Mouse (Mus musculus) liver, embryonic 14.5 days (tissue): ENCODE measurements at regions not wholly inside any gene's neighbourhood (a gene's known extent, or its start where the extent isn't known, plus 50 kb on each side); places are given as distances from the start of the nearest gene placed in this dataset.

Experiments used
- ATAC-seq: fragments of 200-750 bp; cut with Nextera tagmentation; 2 replicates; pipeline ENCODE4 v1.8.0; 2017; ENCODE audit warnings: moderate number of reproducible peaks, mild to moderate bottlenecking, moderate library complexity; ENCODE audit not compliant: insufficient read depth
- DNase-seq, 3 experiments: peaks; one replicate each; pipeline ENCODE4 v3.0.0-alpha.2; 2012 to 2013; ENCODE audit warnings: low read depth in 3 of 3, low spot score in 3 of 3
- H3K27ac ChIP-seq: fragments of 300-500 bp; sonication (generic); 2 replicates; pipeline ENCODE4 v1.5.1; 2014; ENCODE audit warnings: moderate library complexity, mild to moderate bottlenecking, control low read depth, inconsistent platforms
- H3K27me3 ChIP-seq: fragments of 300-500 bp; sonication (generic); 2 replicates; pipeline ENCODE4 v1.6.1; 2014; ENCODE audit warnings: mild to moderate bottlenecking, low read length, moderate library complexity; ENCODE audit not compliant: control insufficient read depth, insufficient read depth
- H3K36me3 ChIP-seq: fragments of 300-500 bp; sonication (generic); replicated peaks from 2 replicates; pipeline ENCODE4 v1.6.1; 2014; ENCODE audit warnings: low read depth; ENCODE audit not compliant: control insufficient read depth, insufficient read depth
- H3K4me1 ChIP-seq, 2 experiments: fragments of 200-500 bp in 1 of 2; fragments of 300-500 bp in 1 of 2; sonication (generic) in 1 of 2; replicated peaks; 2 replicates each; pipeline ENCODE4 v1.6.1; 2012 to 2014; ENCODE audit warnings: antibody characterized with exemption in 1 of 2, inconsistent platforms in 1 of 2, low read length in 1 of 2; ENCODE audit not compliant: control insufficient read depth in 2 of 2, insufficient read depth in 2 of 2
- H3K4me2 ChIP-seq: fragments of 300-500 bp; sonication (generic); 2 replicates; pipeline ENCODE4 v1.6.1; 2014; ENCODE audit warnings: low read depth, mild to moderate bottlenecking, control low read depth, moderate library complexity
- H3K4me3 ChIP-seq, 2 experiments: fragments of 200-500 bp in 1 of 2; fragments of 300-500 bp in 1 of 2; sonication (generic) in 1 of 2; 2 replicates each; pipeline ENCODE4 v1.5.1; 2012 to 2014; ENCODE audit warnings: low read depth in 2 of 2, low read length in 2 of 2, mild to moderate bottlenecking in 2 of 2, control low read depth in 1 of 2, inconsistent platforms in 1 of 2, moderate library complexity in 1 of 2; ENCODE audit not compliant: insufficient read depth in 1 of 2
- H3K9ac ChIP-seq: fragments of 300-500 bp; sonication (generic); replicated peaks from 2 replicates; pipeline ENCODE4 v1.6.1; 2014; ENCODE audit warnings: mild to moderate bottlenecking, control low read depth, moderate library complexity
- H3K9me3 ChIP-seq: fragments of 300-500 bp; sonication (generic); 2 replicates; pipeline ENCODE4 v1.6.1; 2016; ENCODE audit warnings: low read length, mixed read lengths; ENCODE audit not compliant: control insufficient read depth
- CTCF ChIP-seq: IDR thresholded peaks from 2 replicates; pipeline ENCODE4 v1.5.1; 2016; ENCODE audit warnings: antibody characterized with exemption, low read depth, control low read depth
- EP300 ChIP-seq: IDR thresholded peaks from 2 replicates; pipeline ENCODE4 v1.6.1; 2016; ENCODE audit warnings: antibody characterized with exemption, low read depth
- WGBS: fragments of 180-500 bp; shearing (Covaris S2); extraction: QIAGEN DNeasy Blood & Tissue Kit; methylation state at CpG from one replicate; pipeline ENCODE4 v1.1.7; 2014; ENCODE audit not compliant: insufficient replicate concordance; 5-methylcytosine and 5-hydroxymethylcytosine counted together

- TF ChIP-seq EP300 (no peak), CTCF (no peak)
- ATAC-seq (no peak), DNase-seq (no peak)
- no peaks in the 10 kb centered on the region for H3K36me3 ChIP-seq
- no peaks in the 10 kb centered on the region for H3K9me3 ChIP-seq
- H3K4me2 ChIP-seq = no peak overlapping the region
- H3K4me3 ChIP-seq = no peak overlapping the region
- H3K9ac ChIP-seq = no peak overlapping the region
- no peak overlapping the region for H3K27ac ChIP-seq
- no peaks in the 10 kb centered on the region for H3K27me3 ChIP-seq
- 61% methylated on average over 1 of the region's 1 CpGs for WGBS
- no peaks in the 10 kb centered on the region for H3K4me1 ChIP-seq
Measured at GRCm38 (mm10) chr1:43259841-43260240, 63.1 kb upstream of the Fhl2 start.

- WGBS = 73% methylated on average over 4 of the region's 4 CpGs
- Histone ChIP-seq H3K36me3 (no peaks in the 10 kb centered on the region), H3K4me2 (no peak overlapping the region), H3K27me3 (no peaks in the 10 kb centered on the region), H3K9ac (no peak overlapping the region), H3K9me3 (no peaks in the 10 kb centered on the region), H3K4me1 (no peaks in the 10 kb centered on the region), H3K4me3 (no peak overlapping the region), H3K27ac (no peak overlapping the region)
- DNase-seq = no peak
- no peak for TF ChIP-seq EP300
- no peak for TF ChIP-seq CTCF
- ATAC-seq = no peak
Measured at GRCm38 (mm10) chr1:43260491-43260890, 63.7 kb upstream of the Fhl2 start.

GRCm38 (mm10) chr1:43264407-43264889 is 67.7 kb upstream of the Fhl2 start:
- no peaks in the 10 kb centered on the region for H3K36me3 ChIP-seq
- no peaks in the 10 kb centered on the region for H3K4me1 ChIP-seq
- DNase-seq (peak in 1 of 3 experiments; percentile 7), ATAC-seq (peak; percentile 18; the same call in 1 of the 2 replicates)
- no peak overlapping the region for H3K27ac ChIP-seq
- TF ChIP-seq EP300 (no peak), CTCF (peak; percentile 77)
- H3K9ac ChIP-seq = no peak overlapping the region
- 9% methylated on average over 5 of the region's 5 CpGs for whole genome bisulfite sequencing
- no peaks in the 10 kb centered on the region for H3K9me3 ChIP-seq
- H3K4me3 ChIP-seq = no peak overlapping the region
- H3K4me2 ChIP-seq = no peak overlapping the region
- H3K27me3 ChIP-seq = no peaks in the 10 kb centered on the region

GRCm38 (mm10) chr1:43265699-43266455 is 69.1 kb upstream of the Fhl2 start:
- Histone ChIP-seq H3K27ac (no peak overlapping the region), H3K4me2 (no peak overlapping the region), H3K27me3 (no peaks in the 10 kb centered on the region), H3K4me3 (no peak overlapping the region), H3K9me3 (no peaks in the 10 kb centered on the region), H3K36me3 (no peaks in the 10 kb centered on the region), H3K9ac (no peak overlapping the region), H3K4me1 (no peaks in the 10 kb centered on the region)
- TF ChIP-seq CTCF (no peak), EP300 (no peak)
- no peak for DNase-seq
- ATAC-seq = no peak
- 59% methylated on average over 5 of the region's 5 CpGs for WGBS

- Histone ChIP-seq H3K4me3 (no peak overlapping the region), H3K9me3 (no peaks in the 10 kb centered on the region), H3K27ac (no peak overlapping the region), H3K27me3 (no peaks in the 10 kb centered on the region), H3K36me3 (no peaks in the 10 kb centered on the region), H3K4me2 (no peak overlapping the region), H3K9ac (no peak overlapping the region), H3K4me1 (no peaks in the 10 kb centered on the region)
- DNase-seq = no peak
- WGBS = 28% methylated on average over 7 of the region's 7 CpGs
- no peak for ATAC-seq
- peak; percentile 27; the same call in 1 of the 2 replicates for TF ChIP-seq CTCF
- TF ChIP-seq EP300 = no peak
Measured at GRCm38 (mm10) chr1:43269685-43270084, 72.9 kb upstream of the Fhl2 start.
